Mouse (Mus musculus): Measurements from ENCODE around the gene Mat2b.

- TF ChIP-seq CTCF (IDR thresholded peaks at IDR 0.05 in 2 of 3, conservative IDR thresholded peaks at IDR 0.05 in 1 of 3; ENCODE audit: control insufficient read depth in 1 of 3, insufficient read depth in 1 of 3, low read depth in 2 of 3, low read length in 3 of 3, poor library complexity in 1 of 3, severe bottlenecking in 1 of 3) (no peak), MAX (IDR thresholded peaks at IDR 0.05; ENCODE audit: low read length) (no peak), POLR2AphosphoS2 (IDR thresholded peaks at IDR 0.05; ENCODE audit: low read length) (no peak), RAD21 (IDR thresholded peaks at IDR 0.05; ENCODE audit: low read depth, low read length) (no peak), EP300 (IDR thresholded peaks at IDR 0.05; ENCODE audit: low read depth in 1 of 2, low read length in 2 of 2) (no peak), MYC (IDR thresholded peaks at IDR 0.05; ENCODE audit: low read depth, low read length) (no peak)
Observed at GRCm38 (mm10) chr11:40675014-40675730, 19.8 kb downstream of the Mat2b start.

Measured in MEL (cell line).